Mouse (Mus musculus) adrenal gland, adult 8-10 months (tissue): ENCODE data around the gene Slc41a2. TPM values are rescaled to one million over a fixed set of nuclear protein-coding genes. Genes with fewer than 3 reads are reported as not detected.
"Not testable (repeated sequence)": the region's sequence is repeated elsewhere in the genome, so short reads cannot be mapped to it uniquely, and the experiment has no call there.

Experiments
- DNase-seq: peaks from one replicate; pipeline ENCODE4 v3.0.0; 2022
- total RNA-seq, 4 experiments: library from RNA; stranded (reverse); gene quantifications; 2 replicates each; pipeline ENCODE4 v1.2.4; 2022

The Slc41a2 gene
- total RNA-seq, 4 experiments from 2014 or later = 7.2 to 10.5 (median 9.4) TPM

- not testable (repeated sequence) for DNase-seq
Observed at GRCm38 (mm10) chr10:83351779-83352178, 14.1 kb upstream of the Slc41a2 start.

- no peak for DNase-seq
Observed at GRCm38 (mm10) chr10:83350689-83351088, 13.0 kb upstream of the Slc41a2 start.

- no peak for DNase-seq
Observed at GRCm38 (mm10) chr10:83347494-83347893, 9.8 kb upstream of the Slc41a2 start.

- DNase-seq = no peak
Observed at GRCm38 (mm10) chr10:83346359-83346736, 8.7 kb upstream of the Slc41a2 start.

- no peak for DNase-seq
Observed at GRCm38 (mm10) chr10:83345693-83346358, 8.1 kb upstream of the Slc41a2 start.

GRCm38 (mm10) chr10:83343828-83344685 is 6.4 kb upstream of the Slc41a2 start:
- DNase-seq = no peak

GRCm38 (mm10) chr10:83343171-83343570 is 5.5 kb upstream of the Slc41a2 start:
- peak; percentile 57 for DNase-seq

GRCm38 (mm10) chr10:83341226-83341625 is 3.5 kb upstream of the Slc41a2 start:
- no peak for DNase-seq

GRCm38 (mm10) chr10:83337971-83338598 is 403 bp upstream of the Slc41a2 start:
- no peak for DNase-seq

GRCm38 (mm10) chr10:83336336-83336735 is 1.3 kb downstream of the Slc41a2 start:
- DNase-seq = no peak

GRCm38 (mm10) chr10:83332581-83332980 is 5.1 kb downstream of the Slc41a2 start:
- DNase-seq = no peak

GRCm38 (mm10) chr10:83331811-83332210 is 5.9 kb downstream of the Slc41a2 start:
- no peak for DNase-seq

- no peak for DNase-seq
Observed at GRCm38 (mm10) chr10:83330336-83330735, 7.3 kb downstream of the Slc41a2 start.

GRCm38 (mm10) chr10:83328791-83329190 is 8.9 kb downstream of the Slc41a2 start:
- DNase-seq = no peak

GRCm38 (mm10) chr10:83326648-83327285 is 10.9 kb downstream of the Slc41a2 start:
- DNase-seq = no peak

GRCm38 (mm10) chr10:83325903-83326302 is 11.8 kb downstream of the Slc41a2 start:
- no peak for DNase-seq

- DNase-seq = no peak
Observed at GRCm38 (mm10) chr10:83324871-83325270, 12.8 kb downstream of the Slc41a2 start.

GRCm38 (mm10) chr10:83322551-83323100 is 15.1 kb downstream of the Slc41a2 start:
- DNase-seq = no peak

GRCm38 (mm10) chr10:83321528-83321927 is 16.2 kb downstream of the Slc41a2 start:
- DNase-seq = no peak

- DNase-seq = peak; percentile 44
Observed at GRCm38 (mm10) chr10:83320870-83321269, 16.8 kb downstream of the Slc41a2 start.

GRCm38 (mm10) chr10:83320396-83320795 is 17.3 kb downstream of the Slc41a2 start:
- no peak for DNase-seq

GRCm38 (mm10) chr10:83313033-83313432 is 24.6 kb downstream of the Slc41a2 start:
- DNase-seq = no peak
